Mouse (Mus musculus) midbrain, embryonic 16.5 days (tissue): ENCODE data around the gene B3gat2. TPM values are rescaled to one million over a fixed set of nuclear protein-coding genes. Genes with fewer than 3 reads are reported as not detected.

ENCODE experiments used
- ATAC-seq: fragments of 200-750 bp; cut with Nextera tagmentation; 2 replicates; pipeline ENCODE4 v1.8.0; 2017; ENCODE audit warnings: moderate TSS enrichment
- H3K27ac ChIP-seq: fragments of 300-500 bp; sonication (generic); 2 replicates; pipeline ENCODE4 v1.5.1; 2014; ENCODE audit warnings: mild to moderate bottlenecking, low read length, mixed read lengths
- H3K27me3 ChIP-seq: fragments of 300-500 bp; sonication (generic); 2 replicates; pipeline ENCODE4 v1.6.1; 2014; ENCODE audit warnings: low read depth, low read length, mixed read lengths; ENCODE audit not compliant: control insufficient read depth, insufficient read depth
- H3K36me3 ChIP-seq: fragments of 300-500 bp; sonication (generic); 2 replicates; pipeline ENCODE4 v1.6.1; 2014; ENCODE audit warnings: mild to moderate bottlenecking, low read length, moderate library complexity, mixed read lengths; ENCODE audit not compliant: control insufficient read depth, insufficient read depth
- H3K4me1 ChIP-seq: fragments of 300-500 bp; sonication (generic); 2 replicates; pipeline ENCODE4 v1.6.1; 2014; ENCODE audit warnings: mild to moderate bottlenecking, low read length, mixed read lengths; ENCODE audit not compliant: control insufficient read depth, insufficient read depth
- H3K4me2 ChIP-seq: fragments of 300-500 bp; sonication (generic); 2 replicates; pipeline ENCODE4 v1.6.1; 2014; ENCODE audit warnings: mild to moderate bottlenecking, low read length, mixed read lengths
- H3K4me3 ChIP-seq: fragments of 300-500 bp; sonication (generic); 2 replicates; pipeline ENCODE4 v1.5.1; 2014; ENCODE audit warnings: low read depth, mild to moderate bottlenecking, low read length, moderate library complexity, mixed read lengths
- H3K9ac ChIP-seq: fragments of 300-500 bp; sonication (generic); 2 replicates; pipeline ENCODE4 v1.6.1; 2014; ENCODE audit warnings: low read depth, low read length, mixed read lengths
- H3K9me3 ChIP-seq: fragments of 300-500 bp; sonication (generic); replicated peaks from 2 replicates; pipeline ENCODE4 v1.6.1; 2014; ENCODE audit warnings: mild to moderate bottlenecking, low read length, mixed read lengths; ENCODE audit not compliant: control insufficient read depth, poor library complexity, severe bottlenecking
- WGBS: fragments of 180-500 bp; shearing (Covaris S2); extraction: QIAGEN DNeasy Blood & Tissue Kit; methylation state at CpG from one replicate; pipeline ENCODE4 v1.1.7; 2014; 5-methylcytosine and 5-hydroxymethylcytosine counted together
- polyA plus RNA-seq: library from polyadenylated mRNA; unstranded; fragments of >200 nt; fragmentation: Nextera tagmentation; extraction: Ambion mirVana; gene quantifications from 2 replicates; pipeline ENCODE4 v1.2.1, GENCODE M21; 2015

B3gat2 gene
- polyA plus RNA-seq, 1 experiment from 2014 or later = 16.3 TPM

DNA sequence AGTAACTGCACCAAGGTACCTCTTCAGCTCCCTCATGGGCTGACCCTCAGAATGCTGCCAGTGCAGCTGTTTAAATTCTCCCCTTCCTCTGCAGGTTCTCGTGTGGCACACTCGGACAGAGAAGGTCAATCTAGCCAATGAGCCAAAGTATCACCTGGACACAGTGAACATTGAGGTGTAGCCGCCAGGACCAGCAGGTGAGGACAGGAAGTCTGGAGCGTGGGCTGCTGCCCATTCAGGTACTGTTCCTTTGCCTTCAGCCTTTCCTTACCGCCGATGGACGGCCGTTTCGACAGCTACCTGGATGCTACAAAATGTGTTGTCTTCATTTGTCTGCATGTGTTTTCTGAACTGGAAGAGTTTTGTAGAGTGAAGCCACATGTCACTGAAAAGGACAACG, 83.5 kb downstream of the B3gat2 start:
- WGBS = 93% methylated on average over 10 of the region's 10 CpGs
- H3K4me3 ChIP-seq = no peak overlapping the region
- H3K9me3 ChIP-seq = no peaks in the 10 kb centered on the region
- peaks cover 22% of the 10 kb centered on the region for H3K36me3 ChIP-seq
- H3K4me2 ChIP-seq = no peak overlapping the region
- H3K27ac ChIP-seq = no peak overlapping the region
- no peak for ATAC-seq
- no peak overlapping the region for H3K9ac ChIP-seq
- H3K4me1 ChIP-seq = no peaks in the 10 kb centered on the region
- no peaks in the 10 kb centered on the region for H3K27me3 ChIP-seq

GRCm38 (mm10) chr1:23846044-23846680, 84.6 kb downstream of the B3gat2 start:
- no peak for ATAC-seq
- 61% methylated on average over 10 of the region's 10 CpGs for WGBS
- no peak overlapping the region for H3K27ac ChIP-seq
- no peaks in the 10 kb centered on the region for H3K4me1 ChIP-seq
- no peaks in the 10 kb centered on the region for H3K9me3 ChIP-seq
- H3K4me2 ChIP-seq = no peak overlapping the region
- H3K9ac ChIP-seq = no peak overlapping the region
- no peak overlapping the region for H3K4me3 ChIP-seq
- peaks cover 19% of the 10 kb centered on the region for H3K36me3 ChIP-seq
- no peaks in the 10 kb centered on the region for H3K27me3 ChIP-seq

GRCm38 (mm10) chr1:23855623-23856022, 94.1 kb downstream of the B3gat2 start:
- Histone ChIP-seq H3K36me3 (peaks cover 17% of the 10 kb centered on the region), H3K27me3 (no peaks in the 10 kb centered on the region), H3K9ac (no peak overlapping the region), H3K9me3 (no peaks in the 10 kb centered on the region), H3K4me2 (no peak overlapping the region), H3K4me3 (no peak overlapping the region), H3K4me1 (no peaks in the 10 kb centered on the region), H3K27ac (no peak overlapping the region)
- WGBS = 96% methylated on average over 3 of the region's 3 CpGs
- ATAC-seq = no peak

DNA sequence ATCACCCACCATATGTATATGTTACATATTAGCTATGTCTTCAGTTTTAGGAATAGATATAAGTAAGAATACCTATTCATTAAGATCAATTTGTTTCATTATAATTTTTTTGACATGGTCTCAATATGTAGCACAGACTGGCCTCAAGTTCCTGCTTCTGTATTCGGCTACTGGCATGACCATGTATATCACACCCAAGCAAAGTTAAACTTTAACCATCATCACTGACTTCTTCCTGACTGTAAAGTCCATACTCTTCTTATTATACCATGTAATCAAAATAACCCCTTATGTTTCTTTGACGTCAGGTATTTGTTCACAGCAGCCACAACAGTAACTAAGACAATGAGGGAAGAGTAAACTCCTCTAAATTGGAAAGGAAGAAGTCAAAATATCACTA, 99.4 kb downstream of the B3gat2 start:
- WGBS = 92% methylated on average over 2 of the region's 2 CpGs
- H3K4me3 ChIP-seq = no peak overlapping the region
- no peak overlapping the region for H3K27ac ChIP-seq
- no peaks in the 10 kb centered on the region for H3K9me3 ChIP-seq
- no peak overlapping the region for H3K4me2 ChIP-seq
- no peaks in the 10 kb centered on the region for H3K4me1 ChIP-seq
- H3K36me3 ChIP-seq = peaks cover 15% of the 10 kb centered on the region
- ATAC-seq = no peak
- H3K27me3 ChIP-seq = no peaks in the 10 kb centered on the region
- H3K9ac ChIP-seq = no peak overlapping the region

DNA sequence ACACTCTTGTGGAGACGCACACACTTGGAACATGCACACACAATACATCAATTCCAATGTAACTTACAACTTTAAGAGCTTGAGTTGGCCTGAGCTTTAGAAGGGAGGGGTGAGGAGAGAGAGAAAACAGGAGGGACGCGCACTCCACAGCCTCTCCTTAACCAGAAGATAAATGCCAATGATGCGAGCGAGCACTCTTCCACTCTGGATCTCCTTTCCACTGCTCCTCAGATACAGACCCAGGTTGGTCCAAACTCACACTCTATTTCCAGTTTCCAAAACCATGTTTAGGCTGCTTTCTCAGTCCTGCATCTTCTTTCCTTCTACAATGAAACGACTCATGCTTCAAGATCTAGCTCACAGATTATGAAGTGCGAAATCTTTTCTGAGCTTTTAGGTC, 104.0 kb downstream of the B3gat2 start:
- no peak for ATAC-seq
- WGBS = 90% methylated on average over 7 of the region's 7 CpGs
- Histone ChIP-seq H3K9me3 (no peaks in the 10 kb centered on the region), H3K27ac (no peak overlapping the region), H3K4me2 (no peak overlapping the region), H3K9ac (no peak overlapping the region), H3K36me3 (peaks cover 10% of the 10 kb centered on the region; the same call in 1 of the 2 replicates), H3K4me3 (no peak overlapping the region), H3K27me3 (no peaks in the 10 kb centered on the region), H3K4me1 (no peaks in the 10 kb centered on the region)

- 53% methylated on average over 2 of the region's 2 CpGs for WGBS
- no peak overlapping the region for H3K4me3 ChIP-seq
- H3K27ac ChIP-seq = no peak overlapping the region
- no peak overlapping the region for H3K4me2 ChIP-seq
- H3K4me1 ChIP-seq = no peaks in the 10 kb centered on the region
- H3K36me3 ChIP-seq = peaks cover 13% of the 10 kb centered on the region; the same call in 1 of the 2 replicates
- no peak for ATAC-seq
- no peaks in the 10 kb centered on the region for H3K27me3 ChIP-seq
- H3K9me3 ChIP-seq = no peaks in the 10 kb centered on the region
- no peak overlapping the region for H3K9ac ChIP-seq
These were observed 105.9 kb downstream of the B3gat2 start for GRCm38 (mm10) chr1:23867350-23867862.

- Histone ChIP-seq H3K9ac (no peak overlapping the region), H3K27ac (no peak overlapping the region), H3K4me3 (no peak overlapping the region), H3K27me3 (no peaks in the 10 kb centered on the region), H3K9me3 (no peaks in the 10 kb centered on the region), H3K4me2 (no peak overlapping the region), H3K4me1 (no peaks in the 10 kb centered on the region), H3K36me3 (peaks cover 12% of the 10 kb centered on the region; the same call in 1 of the 2 replicates)
- WGBS = 93% methylated on average over 1 of the region's 1 CpGs
- ATAC-seq = no peak
These were observed 110.6 kb downstream of the B3gat2 start for GRCm38 (mm10) chr1:23872194-23872593.

DNA sequence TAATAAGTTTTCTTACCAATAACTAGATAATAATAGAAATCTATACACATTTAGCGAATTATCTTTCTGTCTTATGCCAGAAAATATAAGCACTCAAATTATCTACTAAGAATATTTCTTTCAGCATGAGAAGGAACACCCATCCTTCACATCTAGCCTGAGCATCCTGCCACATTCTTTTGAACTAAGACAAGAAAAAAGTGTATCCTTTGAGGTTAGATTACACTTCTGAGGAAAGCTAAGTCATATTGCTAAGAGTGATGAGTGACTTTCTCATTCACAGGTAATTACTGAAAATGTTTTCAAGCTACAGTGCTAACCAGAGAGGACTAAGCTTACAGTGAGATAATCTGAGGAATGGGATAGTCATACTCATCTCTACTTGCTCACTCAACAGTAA, 121.1 kb downstream of the B3gat2 start:
- WGBS = 100% methylated on average over 1 of the region's 1 CpGs
- Histone ChIP-seq H3K36me3 (no peaks in the 10 kb centered on the region), H3K4me3 (no peak overlapping the region), H3K4me1 (no peaks in the 10 kb centered on the region), H3K27me3 (no peaks in the 10 kb centered on the region), H3K9ac (no peak overlapping the region), H3K4me2 (no peak overlapping the region), H3K27ac (no peak overlapping the region), H3K9me3 (no peaks in the 10 kb centered on the region)
- ATAC-seq = no peak

GRCm38 (mm10) chr1:23884087-23884668, 122.6 kb downstream of the B3gat2 start:
- WGBS = 88% methylated on average over 2 of the region's 2 CpGs
- H3K4me3 ChIP-seq = no peak overlapping the region
- ATAC-seq = no peak
- no peaks in the 10 kb centered on the region for H3K27me3 ChIP-seq
- no peaks in the 10 kb centered on the region for H3K9me3 ChIP-seq
- no peaks in the 10 kb centered on the region for H3K4me1 ChIP-seq
- H3K27ac ChIP-seq = no peak overlapping the region
- H3K9ac ChIP-seq = no peak overlapping the region
- H3K4me2 ChIP-seq = no peak overlapping the region
- no peaks in the 10 kb centered on the region for H3K36me3 ChIP-seq
